Mouse (Mus musculus) hindbrain, postnatal 0 days (tissue): ENCODE results near the gene Ucp3. TPM values are rescaled to one million over a fixed set of nuclear protein-coding genes. Genes with fewer than 3 reads are reported as not detected.

Experiments used
- ATAC-seq: fragments of 200-750 bp; cut with Nextera tagmentation; 2 replicates; pipeline ENCODE4 v1.8.0; 2017; ENCODE audit warnings: mild to moderate bottlenecking, moderate TSS enrichment, moderate library complexity
- DNase-seq: peaks from one replicate; pipeline ENCODE4 v3.0.0-alpha.2; 2015; ENCODE audit warnings: low spot score
- H3K27ac ChIP-seq: fragments of 300-500 bp; sonication (generic); 2 replicates; pipeline ENCODE4 v1.5.1; 2014; ENCODE audit warnings: mild to moderate bottlenecking
- H3K27me3 ChIP-seq: fragments of 300-500 bp; sonication (generic); 2 replicates; pipeline ENCODE4 v1.6.1; 2014; ENCODE audit warnings: low read length, mixed read lengths; ENCODE audit not compliant: insufficient read depth
- H3K36me3 ChIP-seq: fragments of 300-500 bp; sonication (generic); 2 replicates; pipeline ENCODE4 v1.6.1; 2014; ENCODE audit warnings: low read length, mixed read lengths; ENCODE audit not compliant: insufficient read depth
- H3K4me1 ChIP-seq: fragments of 300-500 bp; sonication (generic); 2 replicates; pipeline ENCODE4 v1.6.1; 2014; ENCODE audit warnings: antibody characterized with exemption, low read length, mixed read lengths; ENCODE audit not compliant: insufficient read depth
- H3K4me2 ChIP-seq: fragments of 300-500 bp; sonication (generic); 2 replicates; pipeline ENCODE4 v1.6.1; 2014; ENCODE audit warnings: low read depth, mild to moderate bottlenecking, low read length, moderate library complexity, mixed read lengths
- H3K4me3 ChIP-seq: fragments of 300-500 bp; sonication (generic); 2 replicates; pipeline ENCODE4 v1.5.1; 2014; ENCODE audit warnings: low read length
- H3K9ac ChIP-seq: fragments of 300-500 bp; sonication (generic); replicated peaks from 2 replicates; pipeline ENCODE4 v1.6.1; 2014; ENCODE audit warnings: mild to moderate bottlenecking, low read length, moderate library complexity, mixed read lengths
- H3K9me3 ChIP-seq: fragments of 300-500 bp; sonication (generic); 2 replicates; pipeline ENCODE4 v1.6.1; 2016; ENCODE audit warnings: low read length, mixed read lengths
- CTCF ChIP-seq: IDR thresholded peaks from 2 replicates; pipeline ENCODE4 v1.5.1; 2016; ENCODE audit warnings: antibody characterized with exemption, control low read depth, low read depth
- WGBS: fragments of 180-500 bp; shearing (Covaris S2); extraction: QIAGEN DNeasy Blood & Tissue Kit; methylation state at CpG from one replicate; pipeline ENCODE4 v1.1.7; 2014; 5-methylcytosine and 5-hydroxymethylcytosine counted together
- polyA plus RNA-seq: library from polyadenylated mRNA; unstranded; fragments of >200 nt; fragmentation: Nextera tagmentation; extraction: Ambion mirVana; gene quantifications from 2 replicates; pipeline ENCODE4 v1.2.1, GENCODE M21; 2015
- total RNA-seq: library from RNA; depleted of rRNA; stranded (reverse); fragments of >200 nt; gene quantifications from 2 replicates; pipeline ENCODE4 v1.2.3, GENCODE M21; 2014

Ucp3 gene
- total and polyA plus RNA-seq, 2 experiments from 2014 or later = 0.10 to 0.16 TPM

DNA sequence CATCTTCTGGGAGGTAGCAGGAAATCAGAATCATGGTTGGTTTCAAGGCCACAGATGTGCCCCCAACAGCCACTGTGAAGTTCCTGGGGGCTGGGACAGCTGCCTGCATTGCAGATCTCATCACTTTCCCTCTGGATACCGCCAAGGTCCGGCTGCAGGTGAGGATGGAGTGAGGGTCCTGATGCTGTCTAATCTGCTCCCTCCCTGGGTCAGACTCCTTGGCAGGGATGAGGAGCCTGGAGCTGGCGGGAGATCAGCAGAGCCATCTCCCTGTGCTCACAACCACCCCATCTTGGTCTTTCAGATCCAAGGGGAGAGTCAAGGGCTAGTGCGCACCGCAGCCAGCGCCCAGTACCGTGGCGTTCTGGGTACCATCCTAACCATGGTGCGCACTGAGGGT lies 24.0 kb downstream of the Ucp3 start:
- H3K4me3 ChIP-seq = no peak overlapping the region
- no peak for TF ChIP-seq CTCF
- H3K27ac ChIP-seq = peak overlapping the region; percentile 90; the same call in 1 of the 2 replicates
- ATAC-seq = no peak
- H3K9me3 ChIP-seq = no peaks in the 10 kb centered on the region
- no peaks in the 10 kb centered on the region for H3K36me3 ChIP-seq
- WGBS = 96% methylated on average over 9 of the region's 9 CpGs
- H3K27me3 ChIP-seq = no peaks in the 10 kb centered on the region
- H3K4me2 ChIP-seq = no peak overlapping the region
- peaks cover 13% of the 10 kb centered on the region; the same call in 1 of the 2 replicates for H3K4me1 ChIP-seq
- no peak for DNase-seq
- H3K9ac ChIP-seq = no peak overlapping the region

DNA sequence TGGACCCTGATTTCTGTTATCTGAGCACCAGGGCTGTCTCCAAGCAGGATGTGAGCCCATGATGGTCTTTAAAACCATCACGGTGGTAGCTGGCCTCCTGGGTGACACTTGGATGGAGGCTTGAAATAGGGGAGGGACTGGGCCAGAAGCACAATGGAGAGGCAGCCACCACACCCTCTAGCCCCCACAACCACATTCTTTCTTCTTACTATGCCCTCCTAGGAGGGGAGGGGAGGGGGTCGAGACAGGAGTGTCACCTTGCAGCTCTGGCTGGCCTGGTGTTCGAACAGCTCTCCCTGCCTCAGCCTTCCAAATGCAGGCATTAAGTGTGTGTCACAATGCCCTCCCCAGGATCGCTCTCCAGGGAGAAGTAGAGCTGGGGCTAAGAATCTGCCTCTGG lies 24.6 kb downstream of the Ucp3 start:
- Histone ChIP-seq H3K9me3 (no peaks in the 10 kb centered on the region), H3K27me3 (no peaks in the 10 kb centered on the region), H3K36me3 (no peaks in the 10 kb centered on the region), H3K4me1 (peaks cover 13% of the 10 kb centered on the region; the same call in 1 of the 2 replicates), H3K9ac (no peak overlapping the region), H3K4me3 (no peak overlapping the region), H3K27ac (no peak overlapping the region), H3K4me2 (no peak overlapping the region)
- no peak for DNase-seq
- TF ChIP-seq CTCF = no peak
- WGBS = 87% methylated on average over 4 of the region's 4 CpGs
- ATAC-seq = no peak

- no peak overlapping the region for H3K4me3 ChIP-seq
- WGBS = 94% methylated on average over 13 of the region's 13 CpGs
- no peak overlapping the region for H3K4me2 ChIP-seq
- no peak for DNase-seq
- no peaks in the 10 kb centered on the region for H3K27me3 ChIP-seq
- no peaks in the 10 kb centered on the region for H3K9me3 ChIP-seq
- H3K27ac ChIP-seq = no peak overlapping the region
- ATAC-seq = no peak
- no peaks in the 10 kb centered on the region for H3K36me3 ChIP-seq
- peaks cover 10% of the 10 kb centered on the region; the same call in 1 of the 2 replicates for H3K4me1 ChIP-seq
- no peak overlapping the region for H3K9ac ChIP-seq
- no peak for TF ChIP-seq CTCF
Measured at GRCm38 (mm10) chr7:100497982-100498381, 25.2 kb downstream of the Ucp3 start.

DNA sequence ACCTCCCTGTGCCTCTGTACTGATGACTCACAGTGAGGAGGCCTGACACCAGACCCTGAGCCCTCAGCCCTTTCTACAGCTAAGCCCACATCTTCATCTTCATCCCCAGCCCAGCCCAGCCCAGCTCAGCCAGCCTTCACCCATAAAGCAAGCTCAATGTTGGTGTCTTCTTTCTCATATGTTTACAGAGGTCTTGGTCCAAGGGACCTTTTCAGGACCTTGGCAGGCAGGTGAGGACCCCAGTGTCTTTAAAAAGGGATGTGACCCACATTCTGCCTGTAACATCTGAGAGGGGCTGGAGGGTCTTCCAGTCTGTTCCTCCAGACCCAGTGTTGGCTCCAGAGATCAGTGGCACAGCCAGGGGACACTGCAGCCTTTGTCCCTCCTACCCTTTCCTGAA lies 26.7 kb downstream of the Ucp3 start:
- H3K9ac ChIP-seq = no peak overlapping the region
- no peak for DNase-seq
- H3K4me3 ChIP-seq = no peak overlapping the region
- H3K4me1 ChIP-seq = peaks cover 7% of the 10 kb centered on the region; the same call in 1 of the 2 replicates
- H3K27ac ChIP-seq = no peak overlapping the region
- H3K36me3 ChIP-seq = no peaks in the 10 kb centered on the region
- no peak for TF ChIP-seq CTCF
- no peaks in the 10 kb centered on the region for H3K27me3 ChIP-seq
- no peaks in the 10 kb centered on the region for H3K9me3 ChIP-seq
- ATAC-seq = no peak
- no peak overlapping the region for H3K4me2 ChIP-seq

DNA sequence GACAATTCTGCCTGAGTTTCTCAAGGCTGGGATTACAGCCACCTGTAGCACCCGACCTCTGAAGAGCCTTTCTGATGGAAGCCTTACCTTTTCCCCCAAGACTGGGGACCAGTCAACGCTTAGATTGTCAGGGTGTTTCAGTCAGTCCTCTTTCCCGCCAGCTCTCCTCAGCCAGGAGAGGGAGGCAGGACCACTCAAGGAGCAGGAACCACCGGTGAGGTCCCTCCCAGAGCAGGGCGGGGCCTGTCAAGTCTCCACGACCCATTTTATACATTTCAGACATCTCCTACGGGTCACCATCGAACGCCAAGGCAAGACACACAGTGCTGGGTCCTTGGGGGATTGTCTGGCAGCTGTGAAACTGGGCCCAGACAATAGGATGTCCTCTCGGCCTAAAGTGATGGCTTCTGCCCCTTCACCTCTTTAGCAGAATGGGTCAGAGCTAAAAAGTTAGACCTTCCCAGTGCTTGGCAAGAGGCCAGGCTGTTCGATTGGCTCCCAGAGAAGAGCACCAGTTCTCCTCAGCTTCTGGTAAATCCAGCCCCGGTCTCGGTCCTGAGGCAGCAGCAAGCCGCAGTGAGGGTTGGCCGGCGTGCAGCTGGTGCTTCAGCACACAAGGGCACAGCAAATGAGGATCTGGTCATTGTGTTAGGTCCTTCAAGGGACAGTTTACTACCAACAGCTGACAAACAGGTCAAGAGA lies 27.6 kb downstream of the Ucp3 start:
- Histone ChIP-seq H3K36me3 (no peaks in the 10 kb centered on the region), H3K4me2 (no peak overlapping the region), H3K9ac (no peak overlapping the region), H3K27ac (no peak overlapping the region), H3K27me3 (no peaks in the 10 kb centered on the region), H3K4me3 (no peak overlapping the region), H3K9me3 (no peaks in the 10 kb centered on the region), H3K4me1 (peaks cover 1% of the 10 kb centered on the region; the same call in 1 of the 2 replicates)
- ATAC-seq (no peak), DNase-seq (no peak)
- 61% methylated on average over 16 of the region's 16 CpGs for WGBS
- TF ChIP-seq CTCF = no peak

GRCm38 (mm10) chr7:100501027-100501843 lies 28.4 kb downstream of the Ucp3 start:
- H3K4me3 ChIP-seq = no peak overlapping the region
- 65% methylated on average over 6 of the region's 6 CpGs for WGBS
- no peak overlapping the region for H3K4me2 ChIP-seq
- ATAC-seq = no peak
- DNase-seq = no peak
- TF ChIP-seq CTCF = no peak
- no peak overlapping the region for H3K9ac ChIP-seq
- H3K36me3 ChIP-seq = no peaks in the 10 kb centered on the region
- no peak overlapping the region for H3K27ac ChIP-seq
- H3K4me1 ChIP-seq = no peaks in the 10 kb centered on the region
- H3K27me3 ChIP-seq = no peaks in the 10 kb centered on the region
- H3K9me3 ChIP-seq = no peaks in the 10 kb centered on the region
